Mouse (Mus musculus): ENCODE results near the gene Polr2e. TPM values are rescaled to one million over a fixed set of nuclear protein-coding genes. Genes with fewer than 3 reads are reported as not detected.

The Polr2e gene
- polyA plus RNA-seq, 1 experiment from 2014 or later: 308 TPM

GRCm38 (mm10) chr10:80015583-80015982 is 24.0 kb downstream of the Polr2e start:
- Histone ChIP-seq H3K27ac (replicated peaks; ENCODE audit: low read depth, low read length) (no peak overlapping the region), H3K9me3 (ENCODE audit: control insufficient read depth, low read length) (peaks cover 5% of the 10 kb centered on the region; the same call in 1 of the 2 replicates), H3K4me1 (ENCODE audit: control insufficient read depth, insufficient read depth, low read length) (peaks cover 10% of the 10 kb centered on the region), H3K4me3 (ENCODE audit: low read depth, low read length) (no peak overlapping the region), H3K27me3 (ENCODE audit: control insufficient read depth, insufficient read depth, low read length) (peaks cover 45% of the 10 kb centered on the region), H3K9ac (ENCODE audit: low read length) (no peak overlapping the region), H3K4me2 (ENCODE audit: low read depth, severe bottlenecking) (no peak overlapping the region), H3K36me3 (ENCODE audit: control insufficient read depth, insufficient read depth, low read length) (no peaks in the 10 kb centered on the region)
- 81% methylated on average over 10 of the region's 10 CpGs for WGBS
- DNase-seq (ENCODE audit: low spot score) (no peak), ATAC-seq (ENCODE audit: insufficient number of reproducible peaks, low FRiP score, low TSS enrichment, low read depth) (no peak)

DNA sequence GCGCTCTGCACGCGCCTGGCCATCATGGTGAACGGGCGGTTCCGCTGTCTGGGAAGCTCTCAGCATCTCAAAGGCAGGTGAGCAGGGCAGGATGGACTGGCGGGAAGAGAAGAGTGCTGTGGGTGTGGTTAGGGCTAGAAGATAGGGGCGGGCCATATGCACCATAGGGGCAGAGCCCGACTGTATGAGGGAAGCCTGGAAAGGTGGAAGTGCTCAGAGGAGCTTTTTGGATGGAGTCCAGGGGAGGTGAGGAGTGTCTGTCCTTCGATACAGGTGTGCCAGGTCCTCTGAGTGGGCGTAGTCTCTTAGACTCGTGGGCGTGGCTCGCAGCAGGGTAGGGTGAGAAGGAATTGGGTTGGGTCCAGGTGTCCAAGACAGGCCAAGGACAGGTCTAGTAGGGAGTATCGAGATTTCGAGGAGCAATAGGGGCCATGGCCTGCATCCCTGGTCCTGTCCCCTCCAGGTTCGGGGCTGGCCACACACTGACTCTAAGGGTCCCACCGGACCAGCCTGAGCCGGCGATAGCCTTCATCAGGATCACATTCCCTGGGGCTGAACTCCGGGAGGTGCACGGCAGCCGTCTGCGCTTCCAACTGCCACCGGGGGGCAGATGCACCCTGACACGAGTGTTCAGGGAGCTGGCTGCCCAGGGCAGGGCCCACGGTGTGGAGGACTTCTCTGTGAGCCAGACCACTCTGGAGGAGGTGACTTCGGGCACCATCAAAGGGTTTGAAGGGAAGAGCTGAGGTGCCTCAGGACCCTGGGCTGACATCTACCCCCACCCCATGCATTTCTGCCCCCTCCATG is 24.9 kb downstream of the Polr2e start:
- H3K9me3 ChIP-seq (ENCODE audit: control insufficient read depth, low read length): peaks cover 6% of the 10 kb centered on the region; the same call in 1 of the 2 replicates
- H3K4me1 ChIP-seq (ENCODE audit: control insufficient read depth, insufficient read depth, low read length): peaks cover 8% of the 10 kb centered on the region
- H3K27me3 ChIP-seq (ENCODE audit: control insufficient read depth, insufficient read depth, low read length): peaks cover 45% of the 10 kb centered on the region
- 18% methylated on average over 28 of the region's 28 CpGs for WGBS
- ATAC-seq (ENCODE audit: insufficient number of reproducible peaks, low FRiP score, low TSS enrichment, low read depth) (no peak), DNase-seq (ENCODE audit: low spot score) (no peak)
- no peak overlapping the region for H3K9ac ChIP-seq (ENCODE audit: low read length)
- 0 out of 2 replicates have a peak overlapping the region, but pooled peaks have one; percentile 5 for H3K4me3 ChIP-seq (ENCODE audit: low read depth, low read length)
- H3K4me2 ChIP-seq (ENCODE audit: low read depth, severe bottlenecking): no peak overlapping the region
- H3K27ac ChIP-seq (replicated peaks; ENCODE audit: low read depth, low read length): no peak overlapping the region
- H3K36me3 ChIP-seq (ENCODE audit: control insufficient read depth, insufficient read depth, low read length): no peaks in the 10 kb centered on the region

- WGBS: 27% methylated on average over 25 of the region's 25 CpGs
- Histone ChIP-seq H3K9me3 (ENCODE audit: control insufficient read depth, low read length) (peaks cover 6% of the 10 kb centered on the region; the same call in 1 of the 2 replicates), H3K9ac (ENCODE audit: low read length) (0 out of 2 replicates have a peak overlapping the region, but pooled peaks have one; percentile 18), H3K27me3 (ENCODE audit: control insufficient read depth, insufficient read depth, low read length) (peaks cover 45% of the 10 kb centered on the region), H3K36me3 (ENCODE audit: control insufficient read depth, insufficient read depth, low read length) (no peaks in the 10 kb centered on the region), H3K27ac (replicated peaks; ENCODE audit: low read depth, low read length) (no peak overlapping the region), H3K4me2 (ENCODE audit: low read depth, severe bottlenecking) (no peak overlapping the region), H3K4me1 (ENCODE audit: control insufficient read depth, insufficient read depth, low read length) (no peaks in the 10 kb centered on the region; the same call in 1 of the 2 replicates), H3K4me3 (ENCODE audit: low read depth, low read length) (no peak overlapping the region)
- DNase-seq (ENCODE audit: low spot score) (no peak), ATAC-seq (ENCODE audit: insufficient number of reproducible peaks, low FRiP score, low TSS enrichment, low read depth) (peak; percentile 23; the same call in 1 of the 2 replicates)
Measured at GRCm38 (mm10) chr10:80013609-80014008, 26.0 kb downstream of the Polr2e start.

DNA sequence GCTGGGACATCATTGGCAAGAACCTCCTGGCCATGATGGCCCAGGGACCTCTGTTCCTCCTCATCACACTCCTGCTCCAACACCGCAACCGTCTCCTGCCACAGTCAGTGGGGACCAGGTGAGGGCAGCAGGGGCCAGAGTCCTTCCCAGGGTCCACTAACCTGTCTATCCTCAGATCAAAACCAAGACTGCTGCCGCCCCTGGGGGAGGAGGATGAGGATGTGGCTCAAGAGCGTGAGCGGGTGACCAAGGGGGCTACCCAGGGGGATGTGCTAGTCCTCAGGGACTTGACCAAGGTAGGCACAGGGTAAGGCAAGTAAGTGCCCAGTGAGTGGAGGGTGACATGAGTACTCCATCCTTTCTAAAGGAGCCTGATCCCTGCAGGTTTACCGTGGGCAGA is 27.9 kb downstream of the Polr2e start:
- Histone ChIP-seq H3K4me3 (ENCODE audit: low read depth, low read length) (no peak overlapping the region), H3K9me3 (ENCODE audit: control insufficient read depth, low read length) (peaks cover 6% of the 10 kb centered on the region; the same call in 1 of the 2 replicates), H3K36me3 (ENCODE audit: control insufficient read depth, insufficient read depth, low read length) (no peaks in the 10 kb centered on the region), H3K4me1 (ENCODE audit: control insufficient read depth, insufficient read depth, low read length) (no peaks in the 10 kb centered on the region; the same call in 1 of the 2 replicates), H3K27me3 (ENCODE audit: control insufficient read depth, insufficient read depth, low read length) (peaks cover 45% of the 10 kb centered on the region), H3K9ac (ENCODE audit: low read length) (no peak overlapping the region), H3K4me2 (ENCODE audit: low read depth, severe bottlenecking) (no peak overlapping the region), H3K27ac (replicated peaks; ENCODE audit: low read depth, low read length) (no peak overlapping the region)
- WGBS: 78% methylated on average over 6 of the region's 6 CpGs
- DNase-seq (ENCODE audit: low spot score) (no peak), ATAC-seq (ENCODE audit: insufficient number of reproducible peaks, low FRiP score, low TSS enrichment, low read depth) (no peak)

GRCm38 (mm10) chr10:80004233-80004705 is 35.3 kb downstream of the Polr2e start:
- WGBS: 87% methylated on average over 8 of the region's 8 CpGs
- H3K4me2 ChIP-seq (ENCODE audit: low read depth, severe bottlenecking): no peak overlapping the region
- no peaks in the 10 kb centered on the region for H3K9me3 ChIP-seq (ENCODE audit: control insufficient read depth, low read length)
- DNase-seq (ENCODE audit: low spot score) (no peak), ATAC-seq (ENCODE audit: insufficient number of reproducible peaks, low FRiP score, low TSS enrichment, low read depth) (no peak)
- H3K27ac ChIP-seq (replicated peaks; ENCODE audit: low read depth, low read length): no peak overlapping the region
- H3K27me3 ChIP-seq (ENCODE audit: control insufficient read depth, insufficient read depth, low read length): peaks cover 17% of the 10 kb centered on the region
- H3K4me3 ChIP-seq (ENCODE audit: low read depth, low read length): no peak overlapping the region
- H3K4me1 ChIP-seq (ENCODE audit: control insufficient read depth, insufficient read depth, low read length): peaks cover 8% of the 10 kb centered on the region
- H3K36me3 ChIP-seq (ENCODE audit: control insufficient read depth, insufficient read depth, low read length): no peaks in the 10 kb centered on the region
- no peak overlapping the region for H3K9ac ChIP-seq (ENCODE audit: low read length)

DNA sequence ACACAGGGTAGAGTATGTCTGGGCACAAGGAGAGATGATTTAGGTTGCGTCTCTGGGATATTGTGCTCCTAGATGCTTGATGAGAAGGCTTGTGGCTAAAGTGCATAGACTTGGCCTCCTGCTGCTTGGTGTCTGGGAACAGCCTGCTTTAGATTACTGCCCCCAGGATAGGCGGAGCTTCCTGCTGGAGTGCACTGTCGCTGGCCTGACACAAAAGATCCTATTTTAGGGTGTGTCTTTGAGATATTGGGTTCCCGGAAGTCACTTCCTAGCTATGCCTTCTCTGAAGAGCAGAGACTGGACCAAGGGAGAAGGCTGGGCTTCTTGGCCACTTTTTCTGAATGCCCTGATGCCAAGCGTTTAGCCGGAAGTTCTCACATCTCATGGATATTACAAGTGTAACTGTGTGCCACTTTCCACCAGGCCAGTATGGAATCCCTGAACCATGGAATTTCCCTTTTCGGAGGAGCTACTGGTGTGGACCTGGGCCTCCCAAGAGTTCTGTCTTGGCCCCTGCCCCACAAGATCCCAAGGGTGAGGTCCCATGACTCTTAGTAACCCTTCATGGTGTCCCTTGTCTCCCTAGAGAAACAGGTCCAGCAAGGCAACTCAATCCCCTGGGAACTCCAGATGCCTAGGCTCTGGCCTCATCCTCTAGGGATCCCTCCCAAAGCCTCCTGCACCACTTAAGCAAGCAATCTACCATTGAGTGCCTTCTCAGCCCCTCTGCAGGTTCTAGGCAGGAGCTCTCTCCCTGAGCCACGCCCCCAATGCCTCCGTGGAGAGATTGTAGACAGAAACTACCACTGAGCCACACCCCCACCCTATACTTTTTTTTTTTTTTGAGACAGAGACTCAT is 36.0 kb downstream of the Polr2e start:
- no peak overlapping the region for H3K4me3 ChIP-seq (ENCODE audit: low read depth, low read length)
- H3K9ac ChIP-seq (ENCODE audit: low read length): no peak overlapping the region
- H3K36me3 ChIP-seq (ENCODE audit: control insufficient read depth, insufficient read depth, low read length): no peaks in the 10 kb centered on the region
- no peaks in the 10 kb centered on the region for H3K9me3 ChIP-seq (ENCODE audit: control insufficient read depth, low read length)
- no peak overlapping the region for H3K27ac ChIP-seq (replicated peaks; ENCODE audit: low read depth, low read length)
- WGBS: 61% methylated on average over 9 of the region's 9 CpGs
- H3K4me1 ChIP-seq (ENCODE audit: control insufficient read depth, insufficient read depth, low read length): peaks cover 8% of the 10 kb centered on the region
- no peak for ATAC-seq (ENCODE audit: insufficient number of reproducible peaks, low FRiP score, low TSS enrichment, low read depth)
- no peak for DNase-seq (ENCODE audit: low spot score)
- no peak overlapping the region for H3K4me2 ChIP-seq (ENCODE audit: low read depth, severe bottlenecking)
- peaks cover 17% of the 10 kb centered on the region for H3K27me3 ChIP-seq (ENCODE audit: control insufficient read depth, insufficient read depth, low read length)

DNA sequence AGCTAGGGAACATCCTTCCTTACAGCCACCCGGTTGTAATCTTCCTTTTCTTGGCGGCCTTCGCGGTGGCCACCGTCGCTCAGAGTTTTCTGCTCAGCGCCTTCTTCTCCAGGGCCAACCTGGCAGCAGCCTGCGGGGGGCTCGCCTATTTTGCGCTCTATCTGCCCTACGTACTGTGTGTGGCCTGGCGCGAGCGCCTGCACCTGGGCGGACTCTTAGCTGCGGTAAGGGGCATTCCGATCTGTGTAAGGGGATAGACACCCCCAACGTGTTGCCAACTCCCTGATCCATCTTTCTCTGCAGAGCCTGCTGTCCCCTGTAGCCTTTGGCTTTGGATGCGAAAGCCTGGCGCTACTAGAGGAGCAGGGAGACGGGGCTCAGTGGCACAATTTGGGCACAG is 36.8 kb downstream of the Polr2e start:
- 22% methylated on average over 21 of the region's 21 CpGs for WGBS
- Histone ChIP-seq H3K27ac (replicated peaks; ENCODE audit: low read depth, low read length) (no peak overlapping the region), H3K27me3 (ENCODE audit: control insufficient read depth, insufficient read depth, low read length) (peaks cover 23% of the 10 kb centered on the region), H3K9me3 (ENCODE audit: control insufficient read depth, low read length) (no peaks in the 10 kb centered on the region), H3K9ac (ENCODE audit: low read length) (no peak overlapping the region), H3K4me3 (ENCODE audit: low read depth, low read length) (no peak overlapping the region), H3K36me3 (ENCODE audit: control insufficient read depth, insufficient read depth, low read length) (no peaks in the 10 kb centered on the region), H3K4me1 (ENCODE audit: control insufficient read depth, insufficient read depth, low read length) (peaks cover 11% of the 10 kb centered on the region), H3K4me2 (ENCODE audit: low read depth, severe bottlenecking) (peak overlapping the region; percentile 15; the same call in 1 of the 2 replicates)
- DNase-seq (ENCODE audit: low spot score) (no peak), ATAC-seq (ENCODE audit: insufficient number of reproducible peaks, low FRiP score, low TSS enrichment, low read depth) (no peak)

GRCm38 (mm10) chr10:80001945-80002344 is 37.6 kb downstream of the Polr2e start:
- H3K9me3 ChIP-seq (ENCODE audit: control insufficient read depth, low read length): no peaks in the 10 kb centered on the region
- no peaks in the 10 kb centered on the region for H3K36me3 ChIP-seq (ENCODE audit: control insufficient read depth, insufficient read depth, low read length)
- no peak overlapping the region for H3K27ac ChIP-seq (replicated peaks; ENCODE audit: low read depth, low read length)
- H3K4me1 ChIP-seq (ENCODE audit: control insufficient read depth, insufficient read depth, low read length): peaks cover 14% of the 10 kb centered on the region
- H3K27me3 ChIP-seq (ENCODE audit: control insufficient read depth, insufficient read depth, low read length): peaks cover 23% of the 10 kb centered on the region
- H3K9ac ChIP-seq (ENCODE audit: low read length): no peak overlapping the region
- 69% methylated on average over 9 of the region's 9 CpGs for WGBS
- ATAC-seq (ENCODE audit: insufficient number of reproducible peaks, low FRiP score, low TSS enrichment, low read depth): no peak
- DNase-seq (ENCODE audit: low spot score): no peak
- H3K4me2 ChIP-seq (ENCODE audit: low read depth, severe bottlenecking): no peak overlapping the region
- H3K4me3 ChIP-seq (ENCODE audit: low read depth, low read length): 0 out of 2 replicates have a peak overlapping the region, but pooled peaks have one; percentile 12
